Mouse (Mus musculus) naive thymus-derived CD4-positive, alpha-beta T cell, adult 5 months (primary cell): ENCODE data around the gene Cyp4f39. TPM values are rescaled to one million over a fixed set of nuclear protein-coding genes. Genes with fewer than 3 reads are reported as not detected.

Experiments
- polyA plus RNA-seq: library from polyadenylated mRNA; unstranded; fragments of 100-300 nt; shearing (Covaris generic); gene quantifications from one replicate; pipeline ENCODE4 v1.2.1, GENCODE M21; 2017

The Cyp4f39 gene
- polyA plus RNA-seq: not detected

GRCm38 (mm10) chr17:32452482-32452881, at the start of gene Cyp4f39:
Cyp4f39 (plus strand) TSS chr17:32452723.

GRCm38 (mm10) chr17:32403417-32403816, 49.1 kb upstream of the Cyp4f39 start, which contains the start of gene Rasal3:
Rasal3 (minus strand) TSS chr17:32403583.

DNA sequence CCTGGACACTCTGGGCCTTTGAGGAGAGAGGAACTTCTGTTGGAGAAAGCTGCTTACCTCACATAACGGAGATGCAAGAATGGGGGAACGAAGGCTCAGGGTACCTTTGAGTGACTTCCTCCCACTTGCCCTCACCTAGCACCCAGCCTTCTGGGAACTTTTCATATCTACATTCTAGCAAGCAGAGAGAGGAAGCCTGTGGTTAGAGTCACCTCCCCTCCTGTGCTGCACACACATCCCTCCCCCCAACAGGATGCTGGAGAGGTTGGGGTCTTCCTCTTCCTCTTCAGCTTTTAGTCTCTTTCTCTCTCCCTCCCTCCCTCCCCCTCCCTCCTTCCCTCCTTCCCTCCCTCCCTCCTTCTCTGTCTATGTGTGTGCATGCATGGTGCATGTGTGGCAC, 28.5 kb upstream of the Cyp4f39 start, which contains the start of gene Pglyrp2:
TSS of gene Pglyrp2 (minus strand) at position 134 of the 400 bp plus-strand sequence.

DNA sequence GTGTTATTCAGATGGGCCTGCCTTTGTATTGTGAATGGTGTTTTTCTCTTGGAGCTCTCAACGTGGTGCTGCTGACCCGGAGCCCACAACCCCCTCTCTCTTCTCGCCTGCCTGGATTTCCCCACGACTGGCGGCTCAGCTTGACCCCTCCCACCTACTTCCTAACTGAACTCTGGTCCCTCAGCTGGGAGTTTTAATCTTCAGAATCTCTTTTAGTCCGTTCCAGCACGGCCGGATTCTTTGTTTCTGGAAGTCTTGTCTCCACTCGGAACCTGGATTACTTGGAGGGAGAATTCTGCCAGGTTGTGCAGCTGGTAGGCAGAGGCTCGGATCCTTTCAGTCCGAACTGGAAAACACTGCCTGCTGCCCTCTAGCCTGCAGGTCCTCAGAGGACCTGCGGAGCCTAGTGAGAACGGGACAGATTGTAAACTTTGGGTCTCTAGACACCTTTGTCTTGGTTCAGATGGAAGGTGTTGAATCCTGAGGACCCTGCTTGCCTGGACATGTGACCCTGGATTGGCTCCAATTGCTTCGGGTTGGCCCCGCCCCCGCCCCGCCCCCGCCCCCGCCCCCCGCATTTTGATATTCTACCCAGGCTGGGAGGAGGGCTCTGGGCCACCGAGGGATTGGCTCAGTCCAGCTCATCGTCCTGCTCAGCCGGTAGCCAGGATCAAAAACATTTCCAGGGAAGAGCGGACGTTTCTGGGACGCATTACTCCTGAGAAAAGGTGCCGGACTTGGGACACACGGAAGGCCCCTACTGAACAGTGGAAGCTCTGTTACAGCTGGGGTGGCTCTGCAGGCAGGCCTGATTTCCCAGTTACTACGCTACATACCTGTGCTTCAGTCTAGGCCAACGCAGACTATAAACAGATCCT, 53.6 kb downstream of the Cyp4f39 start, which contains the start of gene Cyp4f17:
TSS of gene Cyp4f17 (plus strand) at position 200 of the 878 bp plus-strand sequence.

DNA sequence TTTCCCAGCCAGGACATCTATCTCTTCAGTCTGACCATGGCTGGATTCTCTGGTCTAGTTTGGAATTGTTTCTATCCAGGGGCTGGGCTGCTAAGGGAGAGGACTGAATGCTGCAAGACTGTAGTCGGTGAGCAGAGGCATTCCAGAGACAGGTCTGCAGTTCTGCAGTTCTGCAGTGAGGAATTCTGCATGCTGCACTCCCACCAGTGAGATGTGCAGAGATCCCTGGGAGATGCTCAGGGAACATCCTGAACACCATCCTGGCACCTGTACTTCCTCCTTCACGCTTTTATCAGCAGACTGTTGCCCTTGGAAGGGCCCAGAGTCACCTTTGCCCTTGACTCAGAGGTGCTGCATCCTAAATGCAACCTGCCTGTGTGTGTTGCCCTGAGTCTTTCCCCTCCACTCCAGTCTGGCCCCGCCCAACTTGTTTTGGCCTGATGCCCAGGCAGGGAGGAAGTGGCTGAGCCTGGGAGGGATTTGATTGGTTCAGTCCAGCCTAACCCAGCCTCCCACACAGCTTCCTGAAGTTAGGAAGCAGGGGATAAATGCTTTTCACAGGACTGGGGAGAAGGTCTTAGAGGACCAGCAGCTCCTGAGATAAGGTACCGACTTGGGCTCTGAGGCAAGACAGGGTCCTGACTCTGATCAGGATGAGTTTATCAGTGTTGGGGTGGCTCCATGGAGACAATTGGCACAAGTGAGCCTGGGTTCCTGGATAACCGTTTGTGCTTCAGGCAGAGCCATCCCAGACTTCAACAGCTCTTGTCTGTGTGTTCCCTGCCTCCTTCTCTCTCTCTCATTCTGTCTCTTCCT, 83.7 kb downstream of the Cyp4f39 start, which contains the start of gene Cyp4f16:
TSS of gene Cyp4f16 (plus strand) at position 508 of the 816 bp plus-strand sequence.

Other genes with a start within 250 kb of the Cyp4f39 start
- gene Brd4, start 168.0 kb upstream of the Cyp4f39 start, polyA plus RNA-seq: 329 TPM
- 287 TPM for gene Akap8, start 131.5 kb upstream of the Cyp4f39 start, polyA plus RNA-seq
- 339 TPM for gene Akap8l, start 102.1 kb upstream of the Cyp4f39 start, polyA plus RNA-seq
- gene Wiz, start 63.3 kb upstream of the Cyp4f39 start, polyA plus RNA-seq: 20.4 TPM
- gene Rasal3, start 49.1 kb upstream of the Cyp4f39 start, polyA plus RNA-seq: 735 TPM
- 37.1 TPM for gene Pglyrp2, start 28.6 kb upstream of the Cyp4f39 start, polyA plus RNA-seq
- 1.1 TPM for gene Cyp4f17, start 53.3 kb downstream of the Cyp4f39 start, polyA plus RNA-seq
- gene Cyp4f16, start 83.8 kb downstream of the Cyp4f39 start, polyA plus RNA-seq: 6.3 TPM
- gene Cyp4f37, start 168.6 kb downstream of the Cyp4f39 start, polyA plus RNA-seq: not detected
- gene Cyp4f40, start 206.2 kb downstream of the Cyp4f39 start, polyA plus RNA-seq: not detected
- not detected for gene Cyp4f15, start 232.9 kb downstream of the Cyp4f39 start, polyA plus RNA-seq